8 mouse cellular contexts compared by ENCODE assay signal in genomic region chr4:117131890-117132793, GRCm38 (mm10). TPM values are rescaled to one million over a fixed set of nuclear protein-coding genes. Genes with fewer than 3 reads are reported as not detected.
DNase-seq lines count a peak whose midpoint lies in the region; ATAC-seq and TF ChIP-seq lines count a peak whose summit lies in the region.

No protein-coding gene starts in this region.

- no peak for DNase-seq in layer of hippocampus, adult 2 months (ENCODE audit: low spot score in 2 of 2)
- DNase-seq in layer of hippocampus, postnatal 14 days (ENCODE audit: low spot score in 2 of 2), result no peak
- peak; percentile 73 for DNase-seq in embryo, embryonic 9.5 days (ENCODE audit: extremely low spot score)
- DNase-seq in limb, embryonic 11.5 days (ENCODE audit: low spot score), result no peak
- DNase-seq in testis, postnatal 10 days (ENCODE audit: low spot score), result no peak
- no peak for DNase-seq in frontal cortex, adult 2 months (ENCODE audit: extremely low spot score in 1 of 2, low spot score in 1 of 2)

- H3K36me3 ChIP-seq in limb, embryonic 11.5 days (ENCODE audit: control insufficient read depth, insufficient read depth, low read length), result 0 out of 2 replicates have a peak, but pooled peaks cover 2% of the 10 kb centered on the region
- peaks cover 38% of the 10 kb centered on the region for H3K36me3 ChIP-seq in neural tube, embryonic 15.5 days

- 0 out of 2 replicates have a peak, but pooled peaks cover 4% of the 10 kb centered on the region for H3K4me1 ChIP-seq in limb, embryonic 11.5 days (ENCODE audit: control insufficient read depth, insufficient read depth, low read length)
- H3K4me1 ChIP-seq in neural tube, embryonic 15.5 days, result peaks cover 29% of the 10 kb centered on the region

- H3K27ac ChIP-seq in layer of hippocampus, adult 2 months, result peak overlapping the region; percentile 6; the same call in 1 of the 2 replicates
- H3K27ac ChIP-seq in limb, embryonic 11.5 days (replicated peaks; ENCODE audit: low read depth, low read length), result no peak overlapping the region
- no peak overlapping the region; the same call in 1 of the 2 replicates for H3K27ac ChIP-seq in neural tube, embryonic 15.5 days (replicated peaks)

- H3K27me3 ChIP-seq in limb, embryonic 11.5 days (ENCODE audit: control insufficient read depth, insufficient read depth, low read length), result peaks cover 22% of the 10 kb centered on the region
- no peaks in the 10 kb centered on the region for H3K27me3 ChIP-seq in neural tube, embryonic 15.5 days (replicated peaks)

- peak overlapping the region; percentile 98 for H3K4me2 ChIP-seq in limb, embryonic 11.5 days (ENCODE audit: low read depth, severe bottlenecking)
- H3K4me2 ChIP-seq in neural tube, embryonic 15.5 days, result peak overlapping the region; percentile 73

- H3K9me3 ChIP-seq in limb, embryonic 11.5 days (ENCODE audit: control insufficient read depth, low read length), result no peaks in the 10 kb centered on the region
- no peaks in the 10 kb centered on the region for H3K9me3 ChIP-seq in neural tube, embryonic 15.5 days (replicated peaks)

- TF ChIP-seq CTCF in layer of hippocampus, adult 2 months (conservative IDR thresholded peaks at IDR 0.05), result no peak

- H3K9ac ChIP-seq in limb, embryonic 11.5 days (ENCODE audit: low read length), result no peak overlapping the region; the same call in 1 of the 2 replicates
- H3K9ac ChIP-seq in neural tube, embryonic 15.5 days (replicated peaks), result peak overlapping the region; percentile 85

- H3K4me3 ChIP-seq in layer of hippocampus, adult 2 months, result peak overlapping the region; percentile 89
- H3K4me3 ChIP-seq in limb, embryonic 11.5 days (ENCODE audit: low read depth, low read length), result no peak overlapping the region; the same call in 1 of the 2 replicates
- peak overlapping the region; percentile 91 for H3K4me3 ChIP-seq in neural tube, embryonic 15.5 days (replicated peaks)

- WGBS in limb, embryonic 11.5 days, result 24% methylated on average over 7 of the region's 7 CpGs
- WGBS in neural tube, embryonic 15.5 days, result 10% methylated on average over 7 of the region's 7 CpGs

- no peak for ATAC-seq in limb, embryonic 11.5 days (ENCODE audit: insufficient number of reproducible peaks, low FRiP score, low TSS enrichment, low read depth)
- ATAC-seq in neural tube, embryonic 15.5 days (ENCODE audit: low FRiP score), result no peak
- ATAC-seq in megakaryocyte progenitor cell, adult 5-6 weeks (replicated peaks; ENCODE audit: poor library complexity), result no peak

RNA-seq across cellular contexts. Expression of gene Plk3, which starts 1.6 kb away (rescaled TPM):
- 1 to 10 TPM; 6.9 to 7.2 TPM for total RNA-seq in layer of hippocampus, adult 2 months (2021)
- total RNA-seq in layer of hippocampus, postnatal 14 days (2021), result 10 to 100 TPM; 11.6 to 13.8 TPM
- polyA plus RNA-seq in limb, embryonic 11.5 days (2014; fragmentation: Nextera tagmentation; extraction: Ambion mirVana), result 2.0 and 2.3 TPM in 2 replicates
- polyA plus RNA-seq in neural tube, embryonic 15.5 days (2015; fragmentation: Nextera tagmentation; extraction: Ambion mirVana), result 19.5 and 22.5 TPM in 2 replicates
- 1.4 and 2.0 TPM in 2 replicates for total RNA-seq in megakaryocyte progenitor cell, adult 5-6 weeks (2015)
- total RNA-seq in megakaryocyte progenitor cell, adult 5-6 weeks (2017), result 1.1 and 4.1 TPM in 2 replicates
- 11.2 and 15.6 TPM in 2 replicates for polyA plus RNA-seq in frontal cortex, adult 2 months (2012; rRNA removed)

RNA-seq across cellular contexts. Expression of gene Tctex1d4, which starts 5.5 kb away (rescaled TPM):
- under 1 TPM in 1 of 2 experiments, not detected in 1; 0.38 TPM for total RNA-seq in layer of hippocampus, adult 2 months (2021)
- 1 to 10 TPM in 1 of 2 experiments, under 1 TPM in 1; 0.95 to 2.3 TPM for total RNA-seq in layer of hippocampus, postnatal 14 days (2021)
- not detected in 2 replicates for polyA plus RNA-seq in limb, embryonic 11.5 days (2014; fragmentation: Nextera tagmentation; extraction: Ambion mirVana)
- not detected in 2 replicates for polyA plus RNA-seq in neural tube, embryonic 15.5 days (2015; fragmentation: Nextera tagmentation; extraction: Ambion mirVana)
- total RNA-seq in megakaryocyte progenitor cell, adult 5-6 weeks (2015), result not detected in 2 replicates
- not detected in 2 replicates for total RNA-seq in megakaryocyte progenitor cell, adult 5-6 weeks (2017)
- polyA plus RNA-seq in frontal cortex, adult 2 months (2012; rRNA removed), result 0.15 and 0.32 TPM in 2 replicates

RNA-seq across cellular contexts. Expression of gene Btbd19, which starts 6.6 kb away (rescaled TPM):
- total RNA-seq in layer of hippocampus, adult 2 months (2021), result 10 to 100 TPM; 13.3 to 14.8 TPM
- total RNA-seq in layer of hippocampus, postnatal 14 days (2021), result 1 to 10 TPM; 9.4 to 9.9 TPM
- 4.1 and 4.5 TPM in 2 replicates for polyA plus RNA-seq in limb, embryonic 11.5 days (2014; fragmentation: Nextera tagmentation; extraction: Ambion mirVana)
- 4.7 and 5.5 TPM in 2 replicates for polyA plus RNA-seq in neural tube, embryonic 15.5 days (2015; fragmentation: Nextera tagmentation; extraction: Ambion mirVana)
- 9.1 and 10.2 TPM in 2 replicates for total RNA-seq in megakaryocyte progenitor cell, adult 5-6 weeks (2015)
- total RNA-seq in megakaryocyte progenitor cell, adult 5-6 weeks (2017), result 6.4 and 8.9 TPM in 2 replicates
- 21.9 and 25.6 TPM in 2 replicates for polyA plus RNA-seq in frontal cortex, adult 2 months (2012; rRNA removed)

RNA-seq across cellular contexts. Expression of gene Rps8, which starts 23.9 kb away (rescaled TPM):
- 100 to 1,000 TPM; 509 to 527 TPM for total RNA-seq in layer of hippocampus, adult 2 months (2021)
- total RNA-seq in layer of hippocampus, postnatal 14 days (2021), result 100 to 1,000 TPM; 436 to 472 TPM
- 1,072 and 1,111 TPM in 2 replicates for polyA plus RNA-seq in limb, embryonic 11.5 days (2014; fragmentation: Nextera tagmentation; extraction: Ambion mirVana)
- 530 and 610 TPM in 2 replicates for polyA plus RNA-seq in neural tube, embryonic 15.5 days (2015; fragmentation: Nextera tagmentation; extraction: Ambion mirVana)
- total RNA-seq in megakaryocyte progenitor cell, adult 5-6 weeks (2015), result 4,838 and 5,186 TPM in 2 replicates
- total RNA-seq in megakaryocyte progenitor cell, adult 5-6 weeks (2017), result 1,989 and 2,131 TPM in 2 replicates
- polyA plus RNA-seq in frontal cortex, adult 2 months (2012; rRNA removed), result 496 and 568 TPM in 2 replicates

RNA-seq across cellular contexts. Expression of gene Ptch2, which starts 36.3 kb away (rescaled TPM):
- total RNA-seq in layer of hippocampus, adult 2 months (2021), result 1 to 10 TPM; 1.5 to 2.7 TPM
- total RNA-seq in layer of hippocampus, postnatal 14 days (2021), result 1 to 10 TPM; 1.9 to 3.6 TPM
- polyA plus RNA-seq in limb, embryonic 11.5 days (2014; fragmentation: Nextera tagmentation; extraction: Ambion mirVana), result 6.1 and 6.3 TPM in 2 replicates
- polyA plus RNA-seq in neural tube, embryonic 15.5 days (2015; fragmentation: Nextera tagmentation; extraction: Ambion mirVana), result 6.9 and 7.1 TPM in 2 replicates
- 0.30 and 1.3 TPM in 2 replicates for total RNA-seq in megakaryocyte progenitor cell, adult 5-6 weeks (2015)
- 0.08 and 0.57 TPM in 2 replicates for total RNA-seq in megakaryocyte progenitor cell, adult 5-6 weeks (2017)
- polyA plus RNA-seq in frontal cortex, adult 2 months (2012; rRNA removed), result 2.7 and 2.9 TPM in 2 replicates
